Mouse (Mus musculus): ENCODE results near the gene Cyp1a2. TPM values are rescaled to one million over a fixed set of nuclear protein-coding genes. Genes with fewer than 3 reads are reported as not detected.

The Cyp1a2 gene
- polyA plus RNA-seq, 1 experiment: 0.44 TPM

- no peak for DNase-seq
- TF ChIP-seq POLR2A (IDR thresholded peaks at IDR 0.05; ENCODE audit: borderline replicate concordance, extremely low read depth, low read depth, low read length) (no peak), CTCF (IDR thresholded peaks at IDR 0.05; ENCODE audit: insufficient read depth, low read length) (no peak)
- 21% methylated on average over 7 of the region's 7 CpGs for WGBS
- Histone ChIP-seq H3K4me1 (ENCODE audit: control insufficient read depth, insufficient read depth, low read length) (peaks cover 32% of the 10 kb centered on the region), H3K4me3 (replicated peaks; ENCODE audit: extremely low read depth, low read depth, low read length) (peak overlapping the region; percentile 30)
These were observed 39.7 kb downstream of the Cyp1a2 start for GRCm38 (mm10) chr9:57643856-57644180.

DNA sequence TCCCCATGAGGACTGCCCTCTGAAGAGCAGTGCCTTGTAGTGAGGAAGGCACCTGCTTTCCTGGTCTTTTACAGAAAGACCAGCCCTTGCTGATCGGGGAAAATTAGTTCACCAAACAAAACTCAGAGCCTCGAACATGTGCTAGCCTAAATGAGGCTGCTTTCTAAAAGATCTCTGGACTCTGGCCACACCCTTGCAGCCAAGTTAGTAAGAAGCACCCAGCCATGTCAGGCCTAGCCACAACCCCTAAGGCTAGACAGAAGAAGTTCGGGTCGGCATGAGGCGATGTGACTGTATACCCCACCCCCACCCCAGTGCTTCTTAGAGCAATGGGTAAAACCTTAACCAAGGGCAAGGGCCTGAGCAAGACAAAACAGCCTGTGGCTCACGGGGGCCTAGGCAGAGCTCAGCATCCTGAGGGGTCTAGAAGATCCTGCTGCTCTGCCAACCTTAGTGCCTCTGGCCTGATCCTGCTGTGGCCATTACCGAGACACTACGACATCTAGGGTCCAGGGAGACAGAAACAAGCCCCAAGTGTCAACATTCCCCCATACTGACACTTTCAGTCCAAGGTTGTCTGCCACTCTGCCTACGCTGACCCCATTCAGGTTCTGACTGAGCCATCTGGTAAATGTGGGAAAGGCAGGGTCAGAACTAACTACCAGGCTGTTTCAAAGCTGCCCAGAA is 40.2 kb downstream of the Cyp1a2 start:
- WGBS: 46% methylated on average over 9 of the region's 9 CpGs
- peak overlapping the region; percentile 30 for H3K4me3 ChIP-seq (replicated peaks; ENCODE audit: extremely low read depth, low read depth, low read length)
- DNase-seq: no peak
- peaks cover 37% of the 10 kb centered on the region for H3K4me1 ChIP-seq (ENCODE audit: control insufficient read depth, insufficient read depth, low read length)
- no peak for TF ChIP-seq POLR2A (IDR thresholded peaks at IDR 0.05; ENCODE audit: borderline replicate concordance, extremely low read depth, low read depth, low read length)

DNA sequence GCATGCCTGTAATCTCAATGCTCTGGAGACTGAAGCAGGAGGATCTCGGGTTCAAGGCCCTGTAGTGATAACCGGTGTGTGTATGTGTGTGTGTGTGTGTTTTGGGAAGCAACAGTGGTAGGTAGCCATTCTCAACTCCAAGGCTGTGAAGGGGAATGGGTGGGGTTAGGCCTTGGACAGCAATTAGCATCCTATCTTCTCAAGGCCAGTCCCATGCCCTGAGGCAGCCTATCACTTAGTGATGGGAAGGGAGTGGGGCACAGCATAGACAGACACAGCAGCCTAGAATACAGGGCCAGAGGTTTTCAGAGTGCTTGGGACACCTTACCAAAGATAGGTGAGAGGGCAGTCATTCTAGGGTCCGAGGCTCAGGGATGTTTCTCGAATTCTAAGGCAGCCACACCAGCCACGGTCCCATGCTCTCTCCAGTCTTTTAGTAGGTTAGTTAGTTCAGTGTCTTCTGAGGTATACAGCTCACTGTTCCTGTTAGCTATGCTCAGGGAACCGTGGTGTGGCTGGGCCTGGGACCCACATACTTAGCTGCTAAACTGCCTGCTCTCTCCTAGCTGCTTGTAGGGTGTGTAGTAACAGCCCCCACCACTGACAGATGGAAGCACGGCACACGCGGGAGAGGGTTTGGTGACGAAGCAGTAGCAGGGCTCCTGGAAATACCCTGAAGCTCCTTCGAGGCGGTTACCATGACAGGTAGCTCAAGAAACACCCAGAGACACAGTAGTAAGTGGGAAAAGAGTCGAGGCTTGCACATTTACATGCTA is 41.5 kb downstream of the Cyp1a2 start:
- TF ChIP-seq CTCF (IDR thresholded peaks at IDR 0.05; ENCODE audit: insufficient read depth, low read length) (no peak), POLR2A (IDR thresholded peaks at IDR 0.05; ENCODE audit: borderline replicate concordance, extremely low read depth, low read depth, low read length) (no peak)
- H3K4me1 ChIP-seq (ENCODE audit: control insufficient read depth, insufficient read depth, low read length): peaks cover 48% of the 10 kb centered on the region
- DNase-seq: no peak
- WGBS: 68% methylated on average over 13 of the region's 13 CpGs
- no peak overlapping the region for H3K4me3 ChIP-seq (replicated peaks; ENCODE audit: extremely low read depth, low read depth, low read length)

- Histone ChIP-seq H3K4me3 (replicated peaks; ENCODE audit: extremely low read depth, low read depth, low read length) (no peak overlapping the region), H3K4me1 (ENCODE audit: control insufficient read depth, insufficient read depth, low read length) (peaks cover 49% of the 10 kb centered on the region)
- WGBS: 60% methylated on average over 1 of the region's 1 CpGs
- DNase-seq: no peak
- TF ChIP-seq POLR2A (IDR thresholded peaks at IDR 0.05; ENCODE audit: borderline replicate concordance, extremely low read depth, low read depth, low read length): no peak
These were observed 42.5 kb downstream of the Cyp1a2 start for GRCm38 (mm10) chr9:57641022-57641421.

- peak; percentile 54 for DNase-seq
- Histone ChIP-seq H3K4me3 (replicated peaks; ENCODE audit: extremely low read depth, low read depth, low read length) (no peak overlapping the region), H3K4me1 (ENCODE audit: control insufficient read depth, insufficient read depth, low read length) (peaks cover 48% of the 10 kb centered on the region)
- no peak for TF ChIP-seq CTCF (IDR thresholded peaks at IDR 0.05; ENCODE audit: insufficient read depth, low read length)
- peak; percentile 55; the same call in 1 of the 2 replicates for TF ChIP-seq POLR2A (IDR thresholded peaks at IDR 0.05; ENCODE audit: borderline replicate concordance, extremely low read depth, low read depth, low read length)
- WGBS: 6% methylated on average over 15 of the region's 15 CpGs
These were observed 43.1 kb downstream of the Cyp1a2 start for GRCm38 (mm10) chr9:57640384-57640783.

DNA sequence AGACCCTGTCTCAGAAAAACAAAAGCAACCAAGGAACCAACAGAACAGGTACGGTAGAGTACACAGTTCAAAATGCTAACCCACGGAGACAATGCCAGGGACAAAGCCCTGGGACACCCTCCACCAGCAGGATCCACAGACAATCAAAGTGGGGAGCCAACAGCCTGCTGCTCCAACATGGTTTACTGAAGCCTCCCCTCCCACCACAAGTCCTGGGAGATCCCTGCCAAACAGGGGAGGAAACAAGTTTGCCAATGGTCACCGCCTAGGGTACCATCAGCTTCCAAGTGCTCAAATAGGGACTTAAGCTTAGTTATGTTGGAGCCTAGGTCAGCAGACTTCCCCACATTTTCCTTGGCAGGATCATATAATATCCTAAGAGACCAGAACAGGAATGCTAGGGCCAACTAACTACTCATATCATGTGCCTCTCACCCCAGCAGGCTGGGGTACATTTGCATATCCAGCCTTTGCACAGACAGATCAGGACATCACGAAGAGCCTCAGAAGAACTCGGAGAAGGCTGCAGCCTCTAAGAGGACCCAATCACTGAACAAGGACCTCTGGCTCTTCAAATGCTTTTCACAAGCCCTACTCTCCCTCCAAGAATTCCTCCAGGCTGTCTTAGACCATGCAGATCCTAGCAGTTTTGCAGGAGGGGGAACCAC is 43.7 kb downstream of the Cyp1a2 start:
- DNase-seq: no peak
- Histone ChIP-seq H3K4me1 (ENCODE audit: control insufficient read depth, insufficient read depth, low read length) (peaks cover 50% of the 10 kb centered on the region), H3K4me3 (replicated peaks; ENCODE audit: extremely low read depth, low read depth, low read length) (no peak overlapping the region)
- WGBS: 25% methylated on average over 5 of the region's 5 CpGs
- TF ChIP-seq CTCF (IDR thresholded peaks at IDR 0.05; ENCODE audit: insufficient read depth, low read length): no peak
- TF ChIP-seq POLR2A (IDR thresholded peaks at IDR 0.05; ENCODE audit: borderline replicate concordance, extremely low read depth, low read depth, low read length): no peak

DNA sequence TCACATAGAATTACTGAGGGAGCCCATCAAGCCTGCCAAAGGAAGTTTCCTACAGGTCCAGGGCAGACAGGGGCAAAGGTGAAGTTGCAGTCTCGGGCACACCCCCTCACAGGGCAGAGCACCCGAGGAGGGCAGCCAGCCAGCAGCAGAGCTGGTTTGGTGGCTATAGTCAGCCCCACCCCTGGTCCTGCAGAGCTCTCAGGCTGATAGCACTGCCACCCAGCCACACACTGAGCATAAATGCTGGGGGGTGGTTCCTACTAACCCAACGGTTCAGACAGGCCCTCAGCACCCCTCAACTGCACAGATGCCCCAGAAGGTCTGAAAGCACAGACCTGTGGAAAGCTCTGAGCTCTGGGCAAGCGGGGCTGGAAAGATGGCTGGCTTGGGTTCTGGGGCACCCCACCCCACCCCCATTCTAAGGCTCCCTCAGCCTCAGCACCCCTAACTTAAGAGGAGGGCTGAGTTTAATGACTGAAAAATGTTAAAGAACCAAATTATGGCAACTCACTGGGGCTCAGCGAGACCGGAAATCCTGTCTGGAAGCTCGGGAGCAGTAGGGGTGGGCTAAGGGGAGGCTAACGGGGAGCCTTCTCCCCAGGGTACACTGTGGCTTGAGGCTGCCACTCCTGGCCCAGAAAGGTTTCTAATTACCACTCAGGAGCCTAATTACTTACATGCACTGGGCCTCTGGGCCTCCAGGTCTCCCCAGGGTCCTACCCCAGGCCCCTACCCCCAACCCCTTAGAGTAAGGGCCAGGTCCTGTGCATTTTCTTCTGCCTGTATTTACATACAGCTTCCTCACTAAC is 44.6 kb downstream of the Cyp1a2 start:
- WGBS: 20% methylated on average over 8 of the region's 8 CpGs
- peak; percentile 74 for DNase-seq
- Histone ChIP-seq H3K4me3 (replicated peaks; ENCODE audit: extremely low read depth, low read depth, low read length) (no peak overlapping the region), H3K4me1 (ENCODE audit: control insufficient read depth, insufficient read depth, low read length) (peaks cover 53% of the 10 kb centered on the region)
- peak; percentile 49; the same call in 1 of the 2 replicates for TF ChIP-seq POLR2A (IDR thresholded peaks at IDR 0.05; ENCODE audit: borderline replicate concordance, extremely low read depth, low read depth, low read length)
- TF ChIP-seq CTCF (IDR thresholded peaks at IDR 0.05; ENCODE audit: insufficient read depth, low read length): no peak

DNA sequence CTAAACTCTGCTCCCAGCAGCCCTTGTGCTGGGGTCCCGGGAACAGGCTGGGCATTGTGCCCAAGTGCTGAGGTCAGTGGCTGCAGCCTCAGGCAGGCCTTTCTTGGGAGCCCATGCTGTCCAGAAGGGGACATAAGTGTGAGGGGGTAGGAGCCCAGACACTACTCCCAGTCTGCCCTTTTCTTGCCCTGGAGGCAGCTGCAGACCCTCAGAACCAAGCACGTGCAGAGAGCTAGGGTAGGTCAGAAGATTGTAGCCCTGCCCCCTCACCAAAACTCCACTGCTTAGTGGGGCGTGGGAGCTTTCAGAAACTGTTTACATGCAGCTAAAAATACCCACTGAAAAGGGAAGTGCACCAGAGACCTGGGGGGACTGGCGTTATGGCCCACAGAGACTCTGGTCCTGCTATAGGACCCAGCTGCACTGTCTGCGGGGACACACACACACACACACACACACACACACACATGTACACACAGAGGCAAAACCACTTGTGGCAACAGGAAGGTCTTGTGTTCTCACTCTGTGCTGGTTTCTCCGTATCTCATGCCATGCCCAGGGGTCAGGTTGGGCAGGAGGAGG is 45.7 kb downstream of the Cyp1a2 start:
- TF ChIP-seq POLR2A (IDR thresholded peaks at IDR 0.05; ENCODE audit: borderline replicate concordance, extremely low read depth, low read depth, low read length): no peak
- TF ChIP-seq CTCF (IDR thresholded peaks at IDR 0.05; ENCODE audit: insufficient read depth, low read length): no peak
- H3K4me3 ChIP-seq (replicated peaks; ENCODE audit: extremely low read depth, low read depth, low read length): peak overlapping the region; percentile 31
- H3K4me1 ChIP-seq (ENCODE audit: control insufficient read depth, insufficient read depth, low read length): peaks cover 54% of the 10 kb centered on the region
- peak; percentile 46 for DNase-seq
- under 1% methylated on average over 6 of the region's 6 CpGs for WGBS

DNA sequence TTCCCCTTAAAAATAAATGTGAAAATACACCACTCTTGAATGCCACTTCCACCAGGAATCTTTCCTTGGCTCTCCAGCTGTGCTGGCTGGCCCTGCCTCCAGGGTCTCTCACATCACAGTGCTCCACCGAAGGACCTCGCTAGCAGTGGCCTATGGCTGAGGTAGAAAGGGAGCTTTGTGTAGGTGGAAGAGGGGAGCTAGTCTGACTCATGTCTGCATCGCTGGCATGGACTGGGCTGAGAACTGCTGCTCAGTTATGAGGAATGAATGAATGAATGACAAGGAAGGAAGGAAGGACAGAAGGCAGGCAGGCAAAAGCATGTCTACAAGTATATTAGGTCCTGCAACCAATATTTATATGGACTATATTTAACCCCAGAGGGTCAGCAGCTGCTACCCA is 46.2 kb downstream of the Cyp1a2 start:
- 16% methylated on average over 3 of the region's 3 CpGs for WGBS
- no peak for DNase-seq
- Histone ChIP-seq H3K4me1 (ENCODE audit: control insufficient read depth, insufficient read depth, low read length) (peaks cover 54% of the 10 kb centered on the region), H3K4me3 (replicated peaks; ENCODE audit: extremely low read depth, low read depth, low read length) (no peak overlapping the region)
- no peak for TF ChIP-seq POLR2A (IDR thresholded peaks at IDR 0.05; ENCODE audit: borderline replicate concordance, extremely low read depth, low read depth, low read length)
- TF ChIP-seq CTCF (IDR thresholded peaks at IDR 0.05; ENCODE audit: insufficient read depth, low read length): no peak
